Mouse (Mus musculus): ENCODE data around the gene Gm21586.
"Not testable (repeated sequence)": the region's sequence is repeated elsewhere in the genome, so short reads cannot be mapped to it uniquely, and the experiment has no call there.

The Gm21586 gene

GRCm38 (mm10) chr4:42439078-42439477 is at the start of gene Gm21586:
Gene Gm21586 (plus strand): TSS chr4:42439378.
- DNase-seq = not testable (repeated sequence)

- not testable (repeated sequence) for DNase-seq
Measured at GRCm38 (mm10) chr4:42466452-42466851, 27.3 kb downstream of the Gm21586 start, which contains the start of gene Gm2163. Gene Gm2163 (plus strand): TSS chr4:42466752.
